Mouse (Mus musculus) cerebellum, adult 9-10 months (tissue): ENCODE results near the gene Bcl11a.

Experiments
- DNase-seq: peaks from one replicate; pipeline ENCODE4 v3.0.0; 2022

Gene Bcl11a

GRCm38 (mm10) chr11:24081016-24081686, 3.3 kb downstream of the Bcl11a start:
- peak; percentile 15 for DNase-seq

- no peak for DNase-seq
Measured at GRCm38 (mm10) chr11:24081687-24082384, 4.0 kb downstream of the Bcl11a start.

GRCm38 (mm10) chr11:24082385-24083075, 4.7 kb downstream of the Bcl11a start:
- DNase-seq: no peak

GRCm38 (mm10) chr11:24083076-24083405, 5.2 kb downstream of the Bcl11a start:
- DNase-seq: no peak

- DNase-seq: no peak
Measured at GRCm38 (mm10) chr11:24083423-24083822, 5.6 kb downstream of the Bcl11a start.

GRCm38 (mm10) chr11:24084077-24084476, 6.2 kb downstream of the Bcl11a start:
- no peak for DNase-seq

- no peak for DNase-seq
Measured at GRCm38 (mm10) chr11:24084590-24084989, 6.7 kb downstream of the Bcl11a start.

- no peak for DNase-seq
Measured at GRCm38 (mm10) chr11:24085986-24086385, 8.1 kb downstream of the Bcl11a start.

- DNase-seq: no peak
Measured at GRCm38 (mm10) chr11:24087069-24087468, 9.2 kb downstream of the Bcl11a start.

- DNase-seq: no peak
Measured at GRCm38 (mm10) chr11:24090443-24090842, 12.6 kb downstream of the Bcl11a start.

GRCm38 (mm10) chr11:24091393-24092080, 13.7 kb downstream of the Bcl11a start:
- DNase-seq: no peak

GRCm38 (mm10) chr11:24092618-24093017, 14.8 kb downstream of the Bcl11a start:
- no peak for DNase-seq

- DNase-seq: no peak
Measured at GRCm38 (mm10) chr11:24094086-24094487, 16.2 kb downstream of the Bcl11a start.

- DNase-seq: no peak
Measured at GRCm38 (mm10) chr11:24095236-24095635, 17.4 kb downstream of the Bcl11a start.

- no peak for DNase-seq
Measured at GRCm38 (mm10) chr11:24095656-24096353, 17.9 kb downstream of the Bcl11a start.

- DNase-seq: no peak
Measured at GRCm38 (mm10) chr11:24096483-24096882, 18.6 kb downstream of the Bcl11a start.

- DNase-seq: no peak
Measured at GRCm38 (mm10) chr11:24097026-24097425, 19.2 kb downstream of the Bcl11a start.

- DNase-seq: no peak
Measured at GRCm38 (mm10) chr11:24098069-24098468, 20.2 kb downstream of the Bcl11a start.

- no peak for DNase-seq
Measured at GRCm38 (mm10) chr11:24098662-24099061, 20.8 kb downstream of the Bcl11a start.

GRCm38 (mm10) chr11:24099215-24099614, 21.4 kb downstream of the Bcl11a start:
- DNase-seq: no peak

- no peak for DNase-seq
Measured at GRCm38 (mm10) chr11:24099886-24100293, 22.0 kb downstream of the Bcl11a start.

- DNase-seq: no peak
Measured at GRCm38 (mm10) chr11:24100449-24101070, 22.7 kb downstream of the Bcl11a start.
